In the genomic region with DNA sequence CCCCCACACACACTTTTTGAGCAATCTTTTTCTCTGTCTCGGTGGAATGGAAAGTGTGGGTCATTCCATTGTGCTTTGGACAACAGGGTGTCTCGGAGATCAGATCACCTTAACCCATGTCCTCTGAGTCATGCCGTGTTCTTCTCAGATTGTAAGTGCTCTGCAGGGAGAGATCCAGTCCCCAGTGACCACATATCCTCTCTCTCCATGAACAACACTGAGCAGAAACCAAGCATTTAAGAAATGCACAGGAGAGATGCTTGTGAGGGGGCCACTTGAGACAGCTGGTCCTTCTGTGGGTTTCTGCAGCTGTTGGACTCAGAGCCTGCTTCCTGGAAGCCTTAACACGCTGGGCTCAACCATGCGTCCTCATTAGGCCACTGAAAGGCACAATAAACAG, we compare ENCODE assay signal across 14 mouse cellular contexts.
"Had no signal": no experiment of that assay in that cellular context is flagged by ENCODE, and none has a peak within 500 bp of the region (broad histone marks: within the 10 kb centered on the region; RNA-seq: fewer than 3 reads in every experiment).

No protein-coding gene starts in this region.

- H3K4me1 ChIP-seq: limb, embryonic 13.5 days; midbrain, embryonic 10.5 days; midbrain, embryonic 15.5 days had no signal

- DNase-seq: kidney, adult 8-10 months; kidney, postnatal 25 days; layer of hippocampus, postnatal 36 days; lung, embryonic 14.5 days; lung, postnatal 10 days; lung, postnatal 4 days; spleen, adult 18-20 months; thymus, postnatal 36 days had no signal

- H3K9ac ChIP-seq: limb, embryonic 13.5 days; liver, embryonic 15.5 days; lung, embryonic 14.5 days; midbrain, embryonic 15.5 days had no signal

- H3K27me3 ChIP-seq: limb, embryonic 13.5 days; liver, embryonic 15.5 days; midbrain, embryonic 15.5 days had no signal

- H3K27ac ChIP-seq: limb, embryonic 13.5 days; liver, embryonic 15.5 days; midbrain, embryonic 10.5 days; midbrain, embryonic 15.5 days had no signal

- H3K9me3 ChIP-seq: limb, embryonic 13.5 days; liver, embryonic 15.5 days; midbrain, embryonic 10.5 days; midbrain, embryonic 15.5 days had no signal

- ATAC-seq: intestine, postnatal 0 days; midbrain, embryonic 15.5 days had no signal

- H3K4me2 ChIP-seq: limb, embryonic 13.5 days; liver, embryonic 11.5 days; liver, embryonic 15.5 days; lung, embryonic 14.5 days; midbrain, embryonic 15.5 days had no signal

- H3K4me3 ChIP-seq: limb, embryonic 13.5 days; liver, embryonic 15.5 days; midbrain, embryonic 10.5 days; midbrain, embryonic 15.5 days had no signal

- H3K36me3 ChIP-seq: limb, embryonic 13.5 days; liver, embryonic 15.5 days; midbrain, embryonic 10.5 days; midbrain, embryonic 15.5 days had no signal
